Mouse (Mus musculus): Measurements from ENCODE around the gene Fam98c.
"Not testable (repeated sequence)": the region's sequence is repeated elsewhere in the genome, so short reads cannot be mapped to it uniquely, and the experiment has no call there.

Fam98c gene

DNA sequence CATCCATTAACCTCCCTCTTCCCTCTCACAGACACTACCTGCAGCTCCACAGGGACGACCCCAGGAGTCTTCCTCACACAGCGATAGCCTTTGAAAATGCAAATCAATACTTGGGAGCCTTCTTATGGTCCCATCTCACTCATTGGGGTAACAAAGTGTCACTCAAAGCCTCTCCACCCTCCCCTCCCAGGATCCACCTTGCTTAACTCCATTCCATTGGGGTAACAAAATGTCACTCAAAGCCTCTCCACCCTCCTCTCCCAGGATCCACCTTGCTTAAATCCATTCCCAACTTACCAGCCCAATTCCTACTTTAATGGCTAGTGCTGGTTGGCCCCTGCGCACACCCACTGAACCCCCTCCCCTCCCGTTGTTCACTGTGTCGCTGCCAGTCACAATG is 2.2 kb upstream of the Fam98c start:
- DNase-seq (ENCODE audit: low spot score in 2 of 2) = no peak

GRCm38 (mm10) chr7:29155196-29155837 is 717 bp downstream of the Fam98c start:
- DNase-seq (ENCODE audit: low spot score in 2 of 2) = peak; percentile 85 to 93

GRCm38 (mm10) chr7:29154018-29154720 is 1.9 kb downstream of the Fam98c start:
- DNase-seq (ENCODE audit: low spot score in 2 of 2) = no peak

GRCm38 (mm10) chr7:29151486-29151885 is 4.5 kb downstream of the Fam98c start:
- no peak for DNase-seq (ENCODE audit: low spot score in 2 of 2)

DNA sequence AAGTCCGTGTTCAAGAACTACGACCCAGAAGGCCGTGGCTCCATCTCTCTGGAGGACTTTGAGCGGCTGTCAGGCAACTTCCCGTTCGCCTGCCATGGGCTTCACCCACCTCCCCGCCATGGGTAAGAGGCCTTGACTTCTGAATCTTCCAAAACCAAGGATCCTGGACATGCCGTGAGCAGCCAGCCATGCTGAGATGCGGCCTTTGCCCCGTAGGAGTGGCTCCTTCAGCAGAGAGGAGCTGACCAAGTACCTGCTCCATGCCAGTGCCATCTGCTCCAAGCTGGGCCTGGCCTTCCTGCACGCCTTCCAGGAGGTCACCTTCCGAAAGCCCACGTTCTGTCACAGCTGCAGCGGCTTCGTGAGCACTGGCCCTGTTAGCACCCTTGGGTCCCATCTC is 7.3 kb downstream of the Fam98c start:
- no peak for DNase-seq (ENCODE audit: low spot score in 2 of 2)

- DNase-seq (ENCODE audit: low spot score in 2 of 2) = no peak
Measured at GRCm38 (mm10) chr7:29146625-29147367, 9.2 kb downstream of the Fam98c start.

- no peak for DNase-seq (ENCODE audit: low spot score in 2 of 2)
Measured at GRCm38 (mm10) chr7:29144006-29144405, 12.0 kb downstream of the Fam98c start.

GRCm38 (mm10) chr7:29141416-29141815 is 14.6 kb downstream of the Fam98c start:
- DNase-seq (ENCODE audit: low spot score in 2 of 2) = no peak

GRCm38 (mm10) chr7:29139237-29139636 is 16.8 kb downstream of the Fam98c start:
- DNase-seq (ENCODE audit: low spot score in 2 of 2) = not testable (repeated sequence)

GRCm38 (mm10) chr7:29137429-29137828 is 18.6 kb downstream of the Fam98c start:
- no peak for DNase-seq (ENCODE audit: low spot score in 2 of 2)

DNA sequence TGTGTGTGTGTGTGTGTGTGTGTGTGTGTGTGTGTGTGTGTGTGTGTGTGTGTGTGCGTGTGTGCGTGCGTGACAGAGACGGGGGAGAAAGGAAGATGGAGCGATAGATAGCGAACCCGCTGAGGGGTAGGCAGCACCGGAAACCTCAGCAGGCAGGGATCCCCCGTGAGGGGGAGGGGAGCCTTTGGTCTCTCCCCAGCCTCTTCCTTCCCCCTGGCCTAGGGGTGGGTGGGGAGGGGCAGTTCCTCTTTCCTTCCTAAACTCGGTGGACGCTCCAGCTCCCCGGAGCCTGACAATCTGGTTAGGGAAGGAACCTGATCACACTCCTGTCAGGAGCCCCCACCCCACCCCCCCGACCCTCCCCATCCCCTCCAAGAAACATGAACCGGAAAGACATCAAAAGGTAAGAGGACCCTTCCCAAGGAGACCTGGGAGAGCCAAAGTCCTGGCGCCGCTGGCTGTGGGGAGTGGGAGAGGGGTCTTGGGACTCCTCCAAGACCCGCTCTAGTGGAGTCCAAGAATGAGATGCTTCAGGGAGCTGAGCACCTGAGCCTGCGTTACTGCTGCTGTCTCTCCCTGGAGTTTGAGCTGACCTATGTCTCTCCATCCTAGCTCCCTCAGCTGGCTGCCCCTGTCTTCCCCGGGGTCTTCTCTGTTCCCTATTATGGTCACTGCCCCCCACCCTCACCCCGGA is 21.2 kb downstream of the Fam98c start, which contains the start of gene Rasgrp4:
TSS of gene Rasgrp4 (plus strand) at position 159 of the 694 bp plus-strand sequence.
- DNase-seq (ENCODE audit: low spot score in 2 of 2) = peak in 1 of 2 experiments; percentile 61

- DNase-seq (ENCODE audit: low spot score in 2 of 2) = no peak
Measured at GRCm38 (mm10) chr7:29134230-29134629, 21.8 kb downstream of the Fam98c start.

- DNase-seq (ENCODE audit: low spot score in 2 of 2) = no peak
Measured at GRCm38 (mm10) chr7:29128725-29129124, 27.3 kb downstream of the Fam98c start.

- peak; percentile 72 to 87 for DNase-seq (ENCODE audit: low spot score in 2 of 2)
Measured at GRCm38 (mm10) chr7:29126173-29126915, 29.7 kb downstream of the Fam98c start.

GRCm38 (mm10) chr7:29124970-29125369 is 31.1 kb downstream of the Fam98c start, which contains the start of gene Ryr1:
Ryr1 (minus strand) TSS chr7:29125179.
- DNase-seq (ENCODE audit: low spot score in 2 of 2) = peak; percentile 54 to 78

DNA sequence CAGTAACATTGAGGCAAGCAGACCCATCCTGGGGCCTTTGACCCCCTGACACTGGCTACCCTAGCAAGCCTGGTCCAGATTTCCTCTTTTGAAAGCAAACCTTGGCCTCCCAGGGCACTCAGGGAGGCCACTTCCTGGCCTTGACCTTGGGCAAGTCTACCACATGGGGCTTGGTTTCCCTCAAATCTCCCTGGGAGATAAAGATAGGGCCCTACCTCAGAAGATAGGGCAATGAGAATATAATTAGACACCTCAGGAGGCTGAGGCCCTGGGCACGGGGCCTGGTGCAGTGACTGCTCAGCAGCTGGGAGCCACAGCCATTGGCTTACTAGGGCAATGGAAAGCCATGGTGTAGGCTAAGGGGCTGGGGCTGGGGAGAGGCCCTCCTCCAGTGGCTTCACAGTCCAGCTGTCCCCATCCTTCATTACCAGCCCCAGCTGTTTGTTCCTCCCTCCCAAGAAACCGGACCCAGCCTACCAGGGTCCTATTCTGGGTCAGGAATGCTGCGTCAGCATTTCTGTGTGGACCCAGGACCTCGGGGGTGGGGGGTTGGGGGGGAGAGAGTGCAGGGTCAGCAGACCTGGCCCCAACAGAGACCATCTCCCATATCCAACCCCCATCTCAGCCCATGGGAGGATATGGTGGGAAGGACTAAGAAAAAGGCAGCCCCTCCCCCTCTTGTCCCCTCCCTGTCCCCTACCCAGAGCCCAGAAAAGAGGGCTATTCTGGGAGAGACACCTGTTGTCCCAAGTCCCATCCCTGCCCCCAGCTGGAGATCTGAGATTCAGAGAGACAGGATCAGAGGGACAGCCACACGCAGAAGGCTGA is 32.3 kb downstream of the Fam98c start:
- DNase-seq (ENCODE audit: low spot score in 2 of 2) = no peak

DNA sequence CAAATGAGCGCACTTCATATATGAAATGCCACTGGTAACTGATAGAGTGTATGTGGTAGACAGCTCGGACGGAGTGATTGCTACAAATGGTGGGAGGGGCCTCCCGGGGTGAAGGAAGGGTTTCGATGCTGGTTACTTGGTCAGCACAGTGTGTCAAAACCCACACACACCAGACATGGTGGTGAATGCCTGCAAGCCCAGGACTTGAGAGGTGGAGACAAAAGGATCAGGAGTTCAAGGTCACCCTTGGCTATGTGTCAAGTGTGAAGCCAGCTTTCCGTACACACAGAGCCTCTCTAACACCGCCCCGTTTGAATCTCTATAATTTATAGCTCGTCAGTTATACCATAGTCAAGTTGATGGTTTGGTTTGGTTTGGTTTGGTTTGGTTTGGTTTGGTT is 33.2 kb downstream of the Fam98c start:
- no peak for DNase-seq (ENCODE audit: low spot score in 2 of 2)

DNA sequence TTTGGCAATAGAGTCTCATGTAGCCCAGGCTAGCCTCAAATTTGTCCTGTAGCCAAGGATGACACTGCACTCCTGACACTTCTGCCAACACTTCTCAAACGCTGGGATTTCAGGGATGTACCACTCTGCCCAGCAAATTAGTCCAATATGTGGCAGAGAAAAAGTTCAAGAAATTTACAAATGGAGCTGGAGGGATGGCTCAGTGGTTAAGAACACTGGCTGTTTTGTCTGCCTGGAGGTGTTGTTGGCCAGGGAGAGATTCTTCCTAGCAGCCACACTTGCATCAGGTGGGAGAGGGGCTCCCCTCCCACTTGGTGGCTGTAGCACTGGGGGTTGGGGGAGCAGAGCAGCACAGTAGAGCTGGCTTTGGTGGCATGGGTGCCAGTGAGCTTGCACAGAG is 36.5 kb downstream of the Fam98c start:
- no peak for DNase-seq (ENCODE audit: low spot score in 2 of 2)

DNA sequence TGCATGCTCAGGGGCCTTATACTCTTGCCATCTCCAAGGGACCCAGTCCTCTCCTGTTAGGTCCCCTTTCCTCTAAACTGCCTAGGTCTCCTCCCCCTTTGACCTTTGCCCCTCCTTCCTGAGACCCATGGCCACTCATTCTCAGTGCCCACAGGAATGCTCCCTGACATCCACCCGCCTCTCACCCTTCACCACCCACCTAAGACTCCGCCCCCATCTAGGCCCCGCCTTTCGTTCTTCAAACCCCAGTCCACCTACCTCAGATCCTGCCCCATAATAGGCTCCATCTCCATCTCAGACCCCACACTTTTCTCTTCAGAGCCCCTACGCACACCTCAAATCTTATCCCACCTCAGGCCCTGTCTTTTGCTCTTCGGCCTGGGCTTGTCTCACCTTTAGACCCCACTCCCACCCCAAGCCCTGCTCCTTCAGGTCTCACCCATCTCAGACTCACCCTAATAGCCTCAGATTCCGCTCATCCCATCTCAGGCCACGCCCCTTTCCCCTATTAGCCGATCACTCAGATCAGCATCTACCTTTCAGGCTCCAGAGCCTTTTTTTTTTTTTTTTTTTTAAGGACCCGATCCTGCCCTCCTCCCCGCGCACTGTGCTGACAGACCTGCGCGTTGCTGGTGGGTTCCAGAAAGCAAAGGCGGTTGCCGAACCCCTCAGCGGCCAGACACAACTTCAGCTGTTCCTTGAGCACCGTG is 37.7 kb downstream of the Fam98c start:
- no peak for DNase-seq (ENCODE audit: low spot score in 2 of 2)
